Mouse (Mus musculus) kidney, adult 18-20 months (tissue): ENCODE results near the gene Magi1.

ENCODE experiments used
- DNase-seq: peaks from one replicate; pipeline ENCODE4 v3.0.0; 2021

The Magi1 gene

GRCm38 (mm10) chr6:94256982-94257830, 26.5 kb downstream of the Magi1 start:
- peak; percentile 45 for DNase-seq

- DNase-seq: no peak
These were observed 29.8 kb downstream of the Magi1 start for GRCm38 (mm10) chr6:94253943-94254342.

GRCm38 (mm10) chr6:94251358-94251945, 32.3 kb downstream of the Magi1 start:
- no peak for DNase-seq

- DNase-seq: no peak
These were observed 34.4 kb downstream of the Magi1 start for GRCm38 (mm10) chr6:94249286-94249790.

- DNase-seq: no peak
These were observed 42.5 kb downstream of the Magi1 start for GRCm38 (mm10) chr6:94241251-94241650.

GRCm38 (mm10) chr6:94238643-94239042, 45.1 kb downstream of the Magi1 start:
- no peak for DNase-seq

GRCm38 (mm10) chr6:94236899-94237298, 46.8 kb downstream of the Magi1 start:
- DNase-seq: no peak

GRCm38 (mm10) chr6:94232243-94232785, 51.4 kb downstream of the Magi1 start:
- no peak for DNase-seq

GRCm38 (mm10) chr6:94231831-94232230, 51.9 kb downstream of the Magi1 start:
- DNase-seq: no peak

GRCm38 (mm10) chr6:94231367-94231766, 52.4 kb downstream of the Magi1 start:
- DNase-seq: no peak

GRCm38 (mm10) chr6:94230918-94231317, 52.8 kb downstream of the Magi1 start:
- no peak for DNase-seq

GRCm38 (mm10) chr6:94230129-94230528, 53.6 kb downstream of the Magi1 start:
- no peak for DNase-seq

- no peak for DNase-seq
These were observed 57.5 kb downstream of the Magi1 start for GRCm38 (mm10) chr6:94226262-94226661.

GRCm38 (mm10) chr6:94225832-94226231, 57.9 kb downstream of the Magi1 start:
- DNase-seq: no peak

- no peak for DNase-seq
These were observed 58.6 kb downstream of the Magi1 start for GRCm38 (mm10) chr6:94225091-94225490.

- no peak for DNase-seq
These were observed 61.5 kb downstream of the Magi1 start for GRCm38 (mm10) chr6:94222253-94222652.

GRCm38 (mm10) chr6:94221750-94222149, 62.0 kb downstream of the Magi1 start:
- DNase-seq: no peak

GRCm38 (mm10) chr6:94218076-94218475, 65.6 kb downstream of the Magi1 start:
- no peak for DNase-seq

- DNase-seq: no peak
These were observed 67.9 kb downstream of the Magi1 start for GRCm38 (mm10) chr6:94215834-94216233.

- DNase-seq: no peak
These were observed 68.7 kb downstream of the Magi1 start for GRCm38 (mm10) chr6:94214895-94215538.

- no peak for DNase-seq
These were observed 77.8 kb downstream of the Magi1 start for GRCm38 (mm10) chr6:94205926-94206325.

- DNase-seq: no peak
These were observed 80.0 kb downstream of the Magi1 start for GRCm38 (mm10) chr6:94203642-94204145.

GRCm38 (mm10) chr6:94201940-94202339, 81.8 kb downstream of the Magi1 start:
- DNase-seq: no peak
